Mouse (Mus musculus): ENCODE measurements around the gene Erf.

GRCm38 (mm10) chr7:25196107-25196506, 54.5 kb downstream of the Erf start:
- TF ChIP-seq CTCF (conservative IDR thresholded peaks at IDR 0.05; ENCODE audit: insufficient read depth, insufficient read length, low read depth, low read length) (no peak), POLR2A (IDR thresholded peaks at IDR 0.05; ENCODE audit: low read depth, low read length) (no peak)

Measured in kidney, adult 2 months (tissue).